Mouse (Mus musculus) heart, postnatal 10 days (tissue): ENCODE results near the gene Tmem63c. TPM values are rescaled to one million over a fixed set of nuclear protein-coding genes. Genes with fewer than 3 reads are reported as not detected.

Source experiments
- DNase-seq, 2 experiments: peaks; one replicate each; pipeline ENCODE4 v3.0.0; 2021
- intact Hi-C: fragments of 180-260 bp; cut with DNase I; formaldehyde crosslinking; loops from one replicate; pipeline ENCODE4 v1.15.1; 2025
- microRNA-seq, 2 experiments: library from miRNA; unstranded; fragments of <30 nt; microRNA quantifications; one replicate each; pipeline ENCODE4 v1.2.0; 2022
- total RNA-seq, 2 experiments: library from RNA; stranded (reverse); gene quantifications; 2 replicates each; pipeline ENCODE4 v1.2.3; 2021

Gene Tmem63c
- total RNA-seq, 2 experiments from 2014 or later = 0.17 to 0.25 TPM

- intact Hi-C loops = no loop called here
- no peak for DNase-seq
Measured at GRCm38 (mm10) chr12:87107357-87107977, 86.3 kb downstream of the Tmem63c start.

DNA sequence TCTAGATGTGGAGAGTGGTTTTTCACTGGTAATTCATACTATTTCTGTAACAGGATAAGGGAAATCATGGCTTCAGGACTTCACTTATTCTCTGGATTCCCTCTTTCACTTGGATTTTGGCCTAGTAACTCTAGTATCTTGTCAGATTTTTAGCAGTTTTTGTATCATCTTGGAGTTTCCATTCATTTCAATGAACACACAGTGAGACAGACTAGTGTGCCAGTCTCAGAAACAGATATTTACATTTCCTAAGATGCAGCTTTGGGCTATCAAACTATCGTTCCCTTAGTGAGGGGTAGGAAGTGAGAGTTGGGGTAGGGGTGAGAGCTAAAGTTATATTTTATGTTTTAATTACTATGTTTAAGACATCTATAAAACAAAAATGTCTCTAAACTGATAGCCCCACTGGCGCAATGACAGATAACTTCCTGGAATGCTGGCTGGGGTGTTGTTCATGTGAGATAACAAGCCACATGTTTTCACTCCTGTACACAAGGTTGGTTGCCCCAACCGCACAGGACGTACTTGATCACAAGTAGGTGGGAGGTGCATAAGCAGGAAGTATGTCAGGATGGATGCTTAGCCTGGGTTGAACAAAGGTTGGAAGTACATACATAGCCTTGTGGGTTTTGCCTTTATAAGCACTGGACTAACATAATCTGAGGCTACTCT, 100.9 kb downstream of the Tmem63c start:
- no peak for DNase-seq
- intact Hi-C loops = no loop called here

GRCm38 (mm10) chr12:87127256-87127655, 106.1 kb downstream of the Tmem63c start:
- no peak for DNase-seq
- intact Hi-C loops = no loop called here

DNA sequence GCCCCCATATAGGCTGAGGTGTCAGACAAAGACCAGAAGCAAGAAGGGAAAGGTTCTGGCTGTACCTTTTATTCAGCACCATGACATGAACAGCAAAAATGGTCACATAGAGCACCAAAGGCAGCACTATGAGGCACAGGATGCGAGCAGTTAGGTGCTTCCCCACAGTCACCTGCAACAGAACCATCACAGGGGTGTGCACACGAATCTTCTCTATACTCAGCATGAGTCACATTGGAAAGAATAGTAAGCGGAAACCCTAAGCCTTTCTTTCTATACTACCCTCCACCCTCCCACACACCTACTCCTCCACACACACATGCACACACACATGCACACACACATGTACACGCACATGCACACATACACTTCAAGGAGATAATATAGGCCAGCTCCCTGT, 109.1 kb downstream of the Tmem63c start:
- intact Hi-C loops = loop anchor here (2.0 to 5.0 kb wide), 3 partner anchors 117 to 287 kb away; no protein-coding TSS in a partner anchor
- DNase-seq = no peak

GRCm38 (mm10) chr12:87131181-87131580, 110.0 kb downstream of the Tmem63c start:
- DNase-seq = no peak
- intact Hi-C loops = loop anchor here (2.0 to 5.0 kb wide), 3 partner anchors 116 to 286 kb away; no protein-coding TSS in a partner anchor

DNA sequence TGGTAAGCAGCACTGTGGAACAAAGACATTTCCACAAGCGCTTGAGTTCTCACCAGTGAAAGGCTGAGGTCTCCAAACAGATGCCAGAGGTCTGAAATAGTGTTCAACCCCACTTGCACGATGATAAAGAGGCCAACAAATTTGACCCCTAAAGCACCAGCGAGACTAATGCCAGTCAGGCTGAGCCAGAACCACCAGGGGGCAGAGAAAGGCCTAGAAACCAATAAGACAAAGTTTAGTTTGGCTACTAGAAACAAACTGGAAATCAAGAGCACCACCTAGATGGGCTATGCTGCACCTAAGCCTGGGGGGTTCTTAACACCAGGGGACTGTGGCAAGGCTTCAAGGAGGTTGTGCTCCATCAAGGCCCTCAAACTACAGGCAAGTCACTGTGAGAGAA, 110.5 kb downstream of the Tmem63c start:
- intact Hi-C loops = loop anchor here (2.0 to 5.0 kb wide), 3 partner anchors 116 to 286 kb away; no protein-coding TSS in a partner anchor

GRCm38 (mm10) chr12:87132210-87132609, 111.1 kb downstream of the Tmem63c start:
- DNase-seq = no peak
- intact Hi-C loops = loop anchor here (5.0 kb wide), 2 partner anchors 115 to 285 kb away; no protein-coding TSS in a partner anchor

More for the DNA sequence above, 110.5 kb downstream of the Tmem63c start:
- peak; percentile 29 to 58 for DNase-seq

DNA sequence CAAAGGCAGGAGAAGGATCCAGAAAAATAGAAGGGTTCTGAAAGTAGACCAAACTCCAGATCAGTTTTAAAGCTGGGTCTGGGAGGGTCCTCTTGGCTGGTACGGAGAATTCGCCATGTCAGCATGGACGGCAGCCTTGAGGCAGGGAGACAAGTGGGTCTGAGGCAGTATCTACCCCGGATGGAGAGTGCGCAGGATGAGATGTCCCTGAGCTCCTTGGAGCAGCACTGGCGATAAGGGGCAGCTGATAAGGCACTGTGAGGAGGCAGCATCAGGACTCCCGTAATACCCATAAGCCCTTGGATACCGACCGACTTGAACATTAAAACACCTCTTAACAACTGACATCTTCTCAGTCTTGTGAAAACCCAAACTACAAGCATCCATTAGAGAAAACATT, 111.6 kb downstream of the Tmem63c start:
- intact Hi-C loops = loop anchor here (5.0 kb wide), 2 partner anchors 115 to 285 kb away; no protein-coding TSS in a partner anchor

DNA sequence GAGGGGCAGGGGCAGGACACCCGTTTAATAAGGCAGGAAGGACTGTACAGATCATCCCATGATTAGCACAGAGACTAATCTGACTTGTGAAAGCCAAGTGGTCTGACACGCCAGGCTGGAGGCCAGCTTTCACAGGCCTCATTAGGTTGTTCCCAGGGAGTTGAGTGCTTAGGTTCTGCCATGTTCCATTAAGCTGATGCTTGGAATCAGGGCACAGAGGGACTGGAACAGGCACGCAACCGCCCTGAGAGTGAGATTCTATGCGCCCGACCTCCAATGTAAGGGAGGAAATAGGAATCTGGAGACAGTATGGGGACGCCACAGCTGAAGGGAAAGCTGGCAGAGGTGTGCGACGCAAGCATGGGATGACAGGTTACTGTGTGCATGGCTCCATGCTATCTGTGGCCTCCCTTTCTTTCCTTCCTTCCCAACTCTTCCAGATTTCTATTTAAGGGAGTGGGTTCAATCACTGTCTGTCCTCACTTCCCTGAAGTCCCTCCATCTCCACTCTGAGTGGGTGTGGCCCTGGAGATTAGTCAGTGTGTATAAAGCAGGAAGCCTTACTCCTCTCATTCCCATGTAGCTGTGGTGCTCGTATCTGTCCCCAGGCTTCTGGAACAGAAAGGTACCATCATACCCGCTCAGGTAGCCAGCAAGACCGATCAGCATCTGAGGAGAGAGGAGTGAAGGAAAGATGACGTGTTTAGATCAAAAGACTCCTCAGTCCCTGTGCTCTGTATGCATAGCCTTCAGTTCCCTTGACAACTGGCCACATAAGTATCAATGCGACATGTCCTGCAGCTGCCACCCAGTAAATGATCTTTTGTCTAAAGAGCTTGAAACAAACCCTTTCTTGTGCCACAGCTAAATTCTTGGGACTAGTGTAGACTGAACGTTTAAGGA, 116.5 kb downstream of the Tmem63c start:
- intact Hi-C loops = no loop called here

More for the DNA sequence above, 111.6 kb downstream of the Tmem63c start:
- DNase-seq = no peak

DNA sequence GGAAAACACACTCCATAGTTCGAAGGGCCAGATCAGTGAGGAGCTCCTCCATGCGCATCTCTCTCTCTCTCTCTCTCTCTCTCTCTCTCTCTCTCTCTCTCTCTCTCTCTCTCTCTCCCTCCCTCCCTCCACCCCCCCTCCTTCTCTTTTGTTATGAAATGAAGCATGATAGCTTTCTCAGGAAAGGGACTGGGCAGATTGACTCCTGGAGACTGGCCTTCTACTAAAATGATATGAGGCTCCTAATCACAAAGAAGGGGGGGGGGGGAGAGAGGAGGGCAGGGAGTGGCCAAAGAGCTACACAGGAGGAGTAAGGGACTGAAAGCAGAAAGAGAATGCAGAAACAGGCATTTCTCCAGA, 117.2 kb downstream of the Tmem63c start:
- DNase-seq = no peak
- intact Hi-C loops = no loop called here

More for the DNA sequence above, 116.5 kb downstream of the Tmem63c start:
- DNase-seq = no peak

GRCm38 (mm10) chr12:87138768-87139167, 117.6 kb downstream of the Tmem63c start:
- intact Hi-C loops = no loop called here

More at GRCm38 (mm10) chr12:87138768-87139167, 117.6 kb downstream of the Tmem63c start:
- no peak for DNase-seq

Small RNAs within 50 kb of the gene (microRNA-seq; reads per million reads assigned to microRNA genes)
- gene Gm25847 = 0 reads per million in 2 experiments

Other genes with a start within 250 kb of the Tmem63c start
- 10 to 100 TPM; 60.3 to 67.5 TPM for gene Irf2bpl, start 136.5 kb upstream of the Tmem63c start, total RNA-seq
- gene Cipc, start 74.3 kb upstream of the Tmem63c start, total RNA-seq = 10 to 100 TPM; 36.5 to 45.1 TPM
- gene Zdhhc22, start 30.9 kb upstream of the Tmem63c start, total RNA-seq = not detected
- under 1 TPM in 1 of 2 experiments, not detected in 1; 0.17 TPM for gene Ngb, start 81.2 kb downstream of the Tmem63c start, total RNA-seq
- gene Gstz1, start 125.8 kb downstream of the Tmem63c start, total RNA-seq = 10 to 100 TPM; 49.0 to 51.5 TPM
- gene Pomt2, start 126.6 kb downstream of the Tmem63c start, total RNA-seq = 10 to 100 TPM; 11.5 to 12.4 TPM
- gene Samd15, start 178.4 kb downstream of the Tmem63c start, total RNA-seq = under 1 TPM; 0.34 to 0.72 TPM
- gene Tmed8, start 179.1 kb downstream of the Tmem63c start, total RNA-seq = 1 to 10 TPM; 5.5 to 7.2 TPM
- under 1 TPM in 1 of 2 experiments, not detected in 1; 0.36 TPM for gene Noxred1, start 217.4 kb downstream of the Tmem63c start, total RNA-seq
- gene Vipas39, start 244.9 kb downstream of the Tmem63c start, total RNA-seq = 10 to 100 TPM; 33.2 to 34.0 TPM
- 100 to 1,000 TPM; 103 to 108 TPM for gene Ahsa1, start 245.1 kb downstream of the Tmem63c start, total RNA-seq